Mouse (Mus musculus): ENCODE data around the gene Maf. TPM values are rescaled to one million over a fixed set of nuclear protein-coding genes. Genes with fewer than 3 reads are reported as not detected.

Maf gene
- polyA plus RNA-seq, 1 experiment = 3.7 TPM

DNA sequence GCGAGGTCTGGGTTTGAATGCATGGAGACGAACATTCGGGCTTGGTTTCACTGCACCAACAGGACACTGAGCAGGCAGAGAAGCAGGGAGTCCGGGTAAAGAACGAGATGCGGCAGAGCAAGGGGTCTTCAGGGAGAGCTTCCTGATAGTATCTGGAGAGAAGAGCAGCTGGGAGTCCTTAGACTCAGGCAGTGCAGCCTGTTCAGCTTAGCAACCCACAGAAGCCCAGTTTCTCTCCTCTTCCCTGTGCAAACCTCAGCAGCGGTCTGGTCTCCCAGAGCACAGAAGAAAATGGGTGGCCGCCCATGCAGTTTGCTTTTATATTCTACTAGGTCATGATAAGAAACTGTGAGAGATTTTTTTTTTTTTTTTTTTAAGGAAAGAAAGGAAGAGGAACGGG is 20.2 kb downstream of the Maf start:
- TF ChIP-seq MYOG (IDR thresholded peaks at IDR 0.05; ENCODE audit: control insufficient read depth in 1 of 3, insufficient read depth in 1 of 3, insufficient read length in 2 of 3, low read depth in 2 of 3) (no peak), MAX (IDR thresholded peaks at IDR 0.05; ENCODE audit: low read depth) (no peak), POLR2A (IDR thresholded peaks at IDR 0.05; ENCODE audit: insufficient read length, low read depth) (no peak), E2F4 (IDR thresholded peaks at IDR 0.05; ENCODE audit: insufficient read depth) (no peak), TCF3 (IDR thresholded peaks at IDR 0.05; ENCODE audit: insufficient read length, low read depth) (no peak), MYOD1 (IDR thresholded peaks at IDR 0.05; ENCODE audit: control insufficient read depth in 1 of 3, insufficient read length in 2 of 3, low read depth in 2 of 3) (no peak), TCF12 (IDR thresholded peaks at IDR 0.05; ENCODE audit: insufficient read depth, poor library complexity, severe bottlenecking) (no peak), SRF (IDR thresholded peaks at IDR 0.05; ENCODE audit: control insufficient read depth, insufficient read length, low read depth) (no peak), CEBPB (IDR thresholded peaks at IDR 0.05; ENCODE audit: insufficient read depth, poor library complexity, severe bottlenecking) (no peak), USF1 (IDR thresholded peaks at IDR 0.05; ENCODE audit: low read depth) (no peak), REST (IDR thresholded peaks at IDR 0.05; ENCODE audit: insufficient read depth, insufficient read length) (no peak), POLR2AphosphoS2 (IDR thresholded peaks at IDR 0.05; ENCODE audit: insufficient read length, low read depth) (no peak)
- no peak overlapping the region for H3K4me3 ChIP-seq
- H3K27me3 ChIP-seq (ENCODE audit: control insufficient read depth, insufficient read depth, insufficient read length) = peaks cover 5% of the 10 kb centered on the region

GRCm38 (mm10) chr8:115683309-115683708 is 24.3 kb downstream of the Maf start:
- no peak overlapping the region for H3ac ChIP-seq (ENCODE audit: control insufficient read depth, insufficient read length)
- H3K79me2 ChIP-seq (ENCODE audit: control insufficient read depth, insufficient read depth) = no peaks in the 10 kb centered on the region
- H3K4me2 ChIP-seq (ENCODE audit: low read depth) = no peak overlapping the region
- peaks cover 4% of the 10 kb centered on the region for H3K27me3 ChIP-seq (ENCODE audit: control insufficient read depth, insufficient read depth, insufficient read length)
- no peak for TF ChIP-seq POLR2AphosphoS2 (IDR thresholded peaks at IDR 0.05; ENCODE audit: insufficient read length, low read depth)
- TF ChIP-seq MAX (IDR thresholded peaks at IDR 0.05; ENCODE audit: low read depth) = no peak
- no peak for TF ChIP-seq MYOG (IDR thresholded peaks at IDR 0.05; ENCODE audit: control insufficient read depth in 1 of 3, insufficient read depth in 1 of 3, insufficient read length in 2 of 3, low read depth in 2 of 3)
- no peak for TF ChIP-seq TCF3 (IDR thresholded peaks at IDR 0.05; ENCODE audit: insufficient read length, low read depth)
- TF ChIP-seq POLR2A (IDR thresholded peaks at IDR 0.05; ENCODE audit: insufficient read length, low read depth) = no peak
- no peak for TF ChIP-seq USF1 (IDR thresholded peaks at IDR 0.05; ENCODE audit: low read depth)
- no peak for TF ChIP-seq SRF (IDR thresholded peaks at IDR 0.05; ENCODE audit: control insufficient read depth, insufficient read length, low read depth)
- TF ChIP-seq REST (IDR thresholded peaks at IDR 0.05; ENCODE audit: insufficient read depth, insufficient read length) = no peak
- TF ChIP-seq E2F4 (IDR thresholded peaks at IDR 0.05; ENCODE audit: insufficient read depth) = no peak
- no peak for TF ChIP-seq TCF12 (IDR thresholded peaks at IDR 0.05; ENCODE audit: insufficient read depth, poor library complexity, severe bottlenecking)
- TF ChIP-seq MYOD1 (IDR thresholded peaks at IDR 0.05; ENCODE audit: control insufficient read depth in 1 of 3, insufficient read length in 2 of 3, low read depth in 2 of 3) = no peak
- no peak for TF ChIP-seq CEBPB (IDR thresholded peaks at IDR 0.05; ENCODE audit: insufficient read depth, poor library complexity, severe bottlenecking)
- H3K4me3 ChIP-seq = no peak overlapping the region
- H3K36me3 ChIP-seq (ENCODE audit: control insufficient read depth, insufficient read depth) = no peaks in the 10 kb centered on the region

More for the DNA sequence above, 20.2 kb downstream of the Maf start:
- Histone ChIP-seq H3K4me2 (ENCODE audit: low read depth) (no peak overlapping the region), H3ac (ENCODE audit: control insufficient read depth, insufficient read length) (no peak overlapping the region), H3K79me2 (ENCODE audit: control insufficient read depth, insufficient read depth) (no peaks in the 10 kb centered on the region), H3K36me3 (ENCODE audit: control insufficient read depth, insufficient read depth) (no peaks in the 10 kb centered on the region)

DNA sequence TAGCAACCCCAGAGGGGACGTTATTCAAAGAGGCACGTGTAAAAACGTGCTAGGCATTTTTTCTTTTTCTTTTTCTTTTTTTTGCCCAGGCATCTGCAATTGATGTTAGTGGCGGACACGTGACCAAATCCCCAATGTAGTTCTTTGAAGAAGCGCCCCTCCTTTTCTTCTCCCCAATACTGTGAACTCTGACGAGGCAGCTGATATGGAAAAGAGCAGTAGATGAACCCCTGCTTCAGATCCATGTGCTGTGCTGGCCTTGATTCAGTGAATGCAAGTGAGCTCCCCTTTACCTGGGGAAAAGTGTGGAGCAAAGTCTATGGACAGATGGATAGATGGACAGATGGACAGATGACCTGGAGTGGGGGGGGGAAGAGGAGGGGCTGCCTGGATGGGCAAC is 28.1 kb downstream of the Maf start:
- Histone ChIP-seq H3K4me2 (ENCODE audit: low read depth) (no peak overlapping the region), H3K79me2 (ENCODE audit: control insufficient read depth, insufficient read depth) (no peaks in the 10 kb centered on the region)
- TF ChIP-seq REST (IDR thresholded peaks at IDR 0.05; ENCODE audit: insufficient read depth, insufficient read length) (no peak), MAX (IDR thresholded peaks at IDR 0.05; ENCODE audit: low read depth) (no peak), POLR2A (IDR thresholded peaks at IDR 0.05; ENCODE audit: insufficient read length, low read depth) (no peak), MYOG (IDR thresholded peaks at IDR 0.05; ENCODE audit: control insufficient read depth in 1 of 3, insufficient read depth in 1 of 3, insufficient read length in 2 of 3, low read depth in 2 of 3) (no peak), POLR2AphosphoS2 (IDR thresholded peaks at IDR 0.05; ENCODE audit: insufficient read length, low read depth) (no peak), TCF12 (IDR thresholded peaks at IDR 0.05; ENCODE audit: insufficient read depth, poor library complexity, severe bottlenecking) (no peak), USF1 (IDR thresholded peaks at IDR 0.05; ENCODE audit: low read depth) (no peak), MYOD1 (IDR thresholded peaks at IDR 0.05; ENCODE audit: control insufficient read depth in 1 of 3, insufficient read length in 2 of 3, low read depth in 2 of 3) (no peak), CEBPB (IDR thresholded peaks at IDR 0.05; ENCODE audit: insufficient read depth, poor library complexity, severe bottlenecking) (no peak), SRF (IDR thresholded peaks at IDR 0.05; ENCODE audit: control insufficient read depth, insufficient read length, low read depth) (no peak), TCF3 (IDR thresholded peaks at IDR 0.05; ENCODE audit: insufficient read length, low read depth) (no peak)

DNA sequence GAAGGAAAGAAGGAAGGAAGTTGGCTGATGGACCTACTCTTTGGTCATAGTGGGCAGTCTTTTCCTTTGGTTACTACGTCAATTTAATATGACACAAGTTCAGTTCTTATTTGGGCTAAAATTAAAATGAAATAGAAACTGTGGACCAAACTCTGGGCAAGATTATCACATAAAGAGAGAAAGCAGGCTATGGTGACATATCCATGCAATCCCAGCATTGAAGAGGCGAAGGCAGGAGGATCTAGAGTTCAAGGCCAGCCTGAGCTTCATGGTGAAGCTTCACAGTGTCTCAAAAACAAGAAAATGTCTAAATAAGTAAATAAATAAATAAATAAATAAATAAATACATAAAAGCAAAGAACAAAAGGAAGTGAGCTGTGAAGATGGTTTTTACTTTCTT is 42.7 kb downstream of the Maf start:
- Histone ChIP-seq H3K36me3 (ENCODE audit: control insufficient read depth, insufficient read depth) (no peaks in the 10 kb centered on the region), H3K4me3 (no peak overlapping the region), H3K4me2 (ENCODE audit: low read depth) (no peak overlapping the region), H3K79me2 (ENCODE audit: control insufficient read depth, insufficient read depth) (no peaks in the 10 kb centered on the region), H3K27me3 (ENCODE audit: control insufficient read depth, insufficient read depth, insufficient read length) (no peaks in the 10 kb centered on the region), H3ac (ENCODE audit: control insufficient read depth, insufficient read length) (no peak overlapping the region)
- TF ChIP-seq USF1 (IDR thresholded peaks at IDR 0.05; ENCODE audit: low read depth) (no peak), POLR2AphosphoS2 (IDR thresholded peaks at IDR 0.05; ENCODE audit: insufficient read length, low read depth) (no peak), TCF3 (IDR thresholded peaks at IDR 0.05; ENCODE audit: insufficient read length, low read depth) (no peak), MYOG (IDR thresholded peaks at IDR 0.05; ENCODE audit: control insufficient read depth in 1 of 3, insufficient read depth in 1 of 3, insufficient read length in 2 of 3, low read depth in 2 of 3) (no peak), POLR2A (IDR thresholded peaks at IDR 0.05; ENCODE audit: insufficient read length, low read depth) (no peak), TCF12 (IDR thresholded peaks at IDR 0.05; ENCODE audit: insufficient read depth, poor library complexity, severe bottlenecking) (no peak), SRF (IDR thresholded peaks at IDR 0.05; ENCODE audit: control insufficient read depth, insufficient read length, low read depth) (no peak), MYOD1 (IDR thresholded peaks at IDR 0.05; ENCODE audit: control insufficient read depth in 1 of 3, insufficient read length in 2 of 3, low read depth in 2 of 3) (no peak), REST (IDR thresholded peaks at IDR 0.05; ENCODE audit: insufficient read depth, insufficient read length) (no peak), CEBPB (IDR thresholded peaks at IDR 0.05; ENCODE audit: insufficient read depth, poor library complexity, severe bottlenecking) (no peak), MAX (IDR thresholded peaks at IDR 0.05; ENCODE audit: low read depth) (no peak), E2F4 (IDR thresholded peaks at IDR 0.05; ENCODE audit: insufficient read depth) (no peak)

More for the DNA sequence above, 28.1 kb downstream of the Maf start:
- Histone ChIP-seq H3K36me3 (ENCODE audit: control insufficient read depth, insufficient read depth) (no peaks in the 10 kb centered on the region), H3K4me3 (no peak overlapping the region), H3K27me3 (ENCODE audit: control insufficient read depth, insufficient read depth, insufficient read length) (peaks cover 4% of the 10 kb centered on the region), H3ac (ENCODE audit: control insufficient read depth, insufficient read length) (no peak overlapping the region)
